ENCODE assay signal across 15 mouse cellular contexts in the genomic region with DNA sequence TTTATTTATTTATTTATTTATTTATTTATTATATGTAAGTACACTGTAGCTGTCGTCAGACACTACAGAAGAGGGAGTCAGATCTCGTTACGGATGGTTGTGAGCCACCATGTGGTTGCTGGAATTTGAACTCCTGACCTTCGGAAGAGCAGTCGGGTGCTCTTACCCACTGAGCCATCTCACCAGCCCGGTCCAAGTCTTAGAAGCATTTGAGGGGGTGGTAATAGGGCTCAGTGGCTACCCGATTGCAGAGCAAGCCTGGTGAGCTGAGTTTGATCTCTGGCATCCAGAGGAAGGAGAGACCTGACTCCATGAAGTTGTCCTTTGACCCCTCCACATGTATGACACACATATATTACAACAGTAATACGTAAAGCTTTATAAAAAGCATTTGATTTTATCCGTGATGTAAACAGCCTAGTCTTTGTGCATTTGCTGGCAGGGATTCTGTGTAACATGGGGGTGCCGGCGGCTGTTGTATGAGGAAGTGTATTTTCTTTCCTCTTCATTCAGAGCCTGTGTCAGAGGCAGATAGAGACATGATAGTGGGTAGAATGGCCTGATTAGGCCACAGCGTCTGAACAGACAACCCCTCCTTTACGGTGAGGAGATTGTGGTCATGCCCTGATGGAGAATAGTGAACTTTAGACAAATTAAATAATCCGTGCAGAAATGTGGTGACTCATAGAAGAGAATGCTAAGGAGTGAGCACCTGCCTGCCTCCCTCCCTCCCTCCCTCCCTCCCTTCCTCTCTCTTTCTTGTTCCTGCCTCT. TPM values are rescaled to one million over a fixed set of nuclear protein-coding genes. Genes with fewer than 3 reads are reported as not detected.
A peak's percentile ranks its signal among the peaks of the same experiment; 100 is the strongest.
DNase-seq lines count a peak whose midpoint lies in the region; ATAC-seq lines count a peak whose summit lies in the region.
"Had no signal": no experiment of that assay in that cellular context is flagged by ENCODE, and none has a peak within 500 bp of the region (broad histone marks: within the 10 kb centered on the region; RNA-seq: fewer than 3 reads in every experiment).

No protein-coding gene starts in this region.

- no peak overlapping the region for H3K4me3 ChIP-seq in forebrain, embryonic 15.5 days
- no peak overlapping the region for H3K4me3 ChIP-seq in forebrain, embryonic 11.5 days (ENCODE audit: low read depth, low read length)
- H3K4me3 ChIP-seq in kidney, embryonic 14.5 days (ENCODE audit: low read length), result no peak overlapping the region
- no peak overlapping the region for H3K4me3 ChIP-seq in midbrain, embryonic 15.5 days
- H3K4me3 ChIP-seq: neural tube, embryonic 15.5 days had no signal

- H3K9me3 ChIP-seq in forebrain, embryonic 15.5 days, result no peaks in the 10 kb centered on the region
- H3K9me3 ChIP-seq in forebrain, embryonic 11.5 days (ENCODE audit: control insufficient read depth, low read length), result no peaks in the 10 kb centered on the region
- H3K9me3 ChIP-seq in kidney, embryonic 14.5 days (ENCODE audit: control insufficient read depth, low read length), result no peaks in the 10 kb centered on the region
- H3K9me3 ChIP-seq in midbrain, embryonic 15.5 days, result no peaks in the 10 kb centered on the region
- H3K9me3 ChIP-seq: neural tube, embryonic 15.5 days had no signal

- H3K27me3 ChIP-seq in forebrain, embryonic 15.5 days, result no peaks in the 10 kb centered on the region
- no peaks in the 10 kb centered on the region for H3K27me3 ChIP-seq in forebrain, embryonic 11.5 days (ENCODE audit: control insufficient read depth, insufficient read depth, low read length)
- no peaks in the 10 kb centered on the region for H3K27me3 ChIP-seq in kidney, embryonic 14.5 days (ENCODE audit: control insufficient read depth, insufficient read depth, low read length)
- no peaks in the 10 kb centered on the region for H3K27me3 ChIP-seq in midbrain, embryonic 15.5 days (replicated peaks)
- H3K27me3 ChIP-seq: neural tube, embryonic 15.5 days had no signal

- no peak overlapping the region for H3K4me2 ChIP-seq in forebrain, embryonic 15.5 days (replicated peaks)
- no peak overlapping the region for H3K4me2 ChIP-seq in forebrain, embryonic 11.5 days (ENCODE audit: low read depth, low read length, severe bottlenecking)
- H3K4me2 ChIP-seq in kidney, embryonic 14.5 days (replicated peaks; ENCODE audit: low read depth, low read length), result no peak overlapping the region
- no peak overlapping the region for H3K4me2 ChIP-seq in midbrain, embryonic 15.5 days
- H3K4me2 ChIP-seq: hindbrain, embryonic 14.5 days; neural tube, embryonic 15.5 days had no signal

- WGBS in forebrain, embryonic 15.5 days, result 64% methylated on average over 14 of the region's 14 CpGs
- 77% methylated on average over 14 of the region's 14 CpGs for WGBS in forebrain, embryonic 11.5 days
- 65% methylated on average over 14 of the region's 14 CpGs for WGBS in kidney, embryonic 14.5 days
- WGBS in midbrain, embryonic 15.5 days, result 64% methylated on average over 14 of the region's 14 CpGs

- H3K36me3 ChIP-seq in forebrain, embryonic 15.5 days, result no peaks in the 10 kb centered on the region
- H3K36me3 ChIP-seq in forebrain, embryonic 11.5 days (ENCODE audit: control insufficient read depth, insufficient read depth, low read length), result no peaks in the 10 kb centered on the region
- H3K36me3 ChIP-seq in kidney, embryonic 14.5 days (ENCODE audit: control insufficient read depth, insufficient read depth, low read length), result no peaks in the 10 kb centered on the region
- H3K36me3 ChIP-seq in midbrain, embryonic 15.5 days (replicated peaks), result no peaks in the 10 kb centered on the region
- H3K36me3 ChIP-seq: neural tube, embryonic 15.5 days had no signal

- no peak for DNase-seq in forebrain, embryonic 11.5 days (ENCODE audit: low spot score)
- no peak for DNase-seq in kidney, postnatal 25 days
- DNase-seq in MN1 (ENCODE audit: low spot score), result no peak
- DNase-seq: adrenal gland, postnatal 10 days; cerebellum, adult 8-10 months; gastrocnemius, postnatal 36 days had no signal

- H3K4me1 ChIP-seq in forebrain, embryonic 15.5 days, result peaks cover 22% of the 10 kb centered on the region
- peaks cover 3% of the 10 kb centered on the region; the same call in 1 of the 2 replicates for H3K4me1 ChIP-seq in forebrain, embryonic 11.5 days (replicated peaks; ENCODE audit: control insufficient read depth, insufficient read depth, low read length)
- H3K4me1 ChIP-seq in kidney, embryonic 14.5 days (ENCODE audit: control insufficient read depth, insufficient read depth, low read length), result peaks cover 11% of the 10 kb centered on the region; the same call in 1 of the 2 replicates
- peaks cover 16% of the 10 kb centered on the region; the same call in 1 of the 2 replicates for H3K4me1 ChIP-seq in midbrain, embryonic 15.5 days

- no peak overlapping the region for H3K9ac ChIP-seq in forebrain, embryonic 15.5 days (replicated peaks)
- H3K9ac ChIP-seq in forebrain, embryonic 11.5 days (ENCODE audit: low read length), result no peak overlapping the region
- no peak overlapping the region for H3K9ac ChIP-seq in kidney, embryonic 14.5 days (ENCODE audit: low read depth, low read length)
- no peak overlapping the region for H3K9ac ChIP-seq in midbrain, embryonic 15.5 days
- H3K9ac ChIP-seq: hindbrain, embryonic 14.5 days; liver, embryonic 14.5 days; neural tube, embryonic 15.5 days had no signal

- no peak overlapping the region for H3K27ac ChIP-seq in forebrain, embryonic 15.5 days (replicated peaks)
- no peak overlapping the region for H3K27ac ChIP-seq in forebrain, embryonic 11.5 days (ENCODE audit: low read depth, low read length)
- H3K27ac ChIP-seq in kidney, embryonic 14.5 days (ENCODE audit: low read depth, low read length), result no peak overlapping the region
- no peak overlapping the region for H3K27ac ChIP-seq in midbrain, embryonic 15.5 days
- H3K27ac ChIP-seq: hindbrain, embryonic 14.5 days; liver, embryonic 14.5 days; neural tube, embryonic 15.5 days had no signal

- peak; percentile 24; the same call in 1 of the 2 replicates for ATAC-seq in forebrain, embryonic 15.5 days (replicated peaks)
- ATAC-seq in forebrain, embryonic 11.5 days (replicated peaks; ENCODE audit: low FRiP score), result no peak
- ATAC-seq in kidney, embryonic 14.5 days (ENCODE audit: low FRiP score, low TSS enrichment), result peak; percentile 37
- ATAC-seq in granulocyte monocyte progenitor cell, adult 5-6 weeks (replicated peaks; ENCODE audit: poor library complexity, severe bottlenecking), result peak; percentile 62
- peak; percentile 27 for ATAC-seq in megakaryocyte progenitor cell, adult 5-6 weeks (replicated peaks; ENCODE audit: poor library complexity)
- no peak for ATAC-seq in midbrain, embryonic 15.5 days (replicated peaks)
- ATAC-seq: lung, postnatal 0 days had no signal

RNA-seq across cellular contexts. Expression of a gene that starts 38.3 kb away (rescaled TPM):
- 116 and 117 TPM in 2 replicates for polyA plus RNA-seq in forebrain, embryonic 15.5 days (2015; fragmentation: Nextera tagmentation; extraction: Ambion mirVana)
- 117 and 127 TPM in 2 replicates for polyA plus RNA-seq in forebrain, embryonic 11.5 days (2014; fragmentation: Nextera tagmentation; extraction: Ambion mirVana)
- polyA plus RNA-seq in kidney, embryonic 14.5 days (2014; fragmentation: Nextera tagmentation; extraction: Ambion mirVana), result 39.3 and 69.0 TPM in 2 replicates
- total RNA-seq in granulocyte monocyte progenitor cell, adult 5-6 weeks (2014; fragmentation: Nextera tagmentation), result 6.4 and 7.2 TPM in 2 replicates
- total RNA-seq in granulocyte monocyte progenitor cell, adult 5-6 weeks (2017), result 6.1 and 9.7 TPM in 2 replicates
- 4.3 and 5.1 TPM in 2 replicates for total RNA-seq in megakaryocyte progenitor cell, adult 5-6 weeks (2015)
- 6.8 TPM in 2 replicates for total RNA-seq in megakaryocyte progenitor cell, adult 5-6 weeks (2017)
- polyA plus RNA-seq in midbrain, embryonic 15.5 days (2015; fragmentation: Nextera tagmentation; extraction: Ambion mirVana), result 52.7 and 56.0 TPM in 2 replicates

Comparison
In these comparisons a context has a peak if more than half of its experiments do, and no peak if none do; other contexts are left out.
1. ATAC-seq: peak in forebrain, embryonic 15.5 days (single experiment), kidney, embryonic 14.5 days (single experiment), granulocyte monocyte progenitor cell, adult 5-6 weeks (single experiment) and megakaryocyte progenitor cell, adult 5-6 weeks (single experiment); none in forebrain, embryonic 11.5 days (single experiment) and midbrain, embryonic 15.5 days (single experiment).